Mouse (Mus musculus) midbrain, embryonic 12.5 days (tissue): ENCODE data around the gene Tinagl1. TPM values are rescaled to one million over a fixed set of nuclear protein-coding genes. Genes with fewer than 3 reads are reported as not detected.

Source experiments
- ATAC-seq: fragments of 200-750 bp; cut with Nextera tagmentation; 2 replicates; pipeline ENCODE4 v1.8.0; 2017; ENCODE audit warnings: low read depth, moderate TSS enrichment, moderate library complexity; ENCODE audit not compliant: low FRiP score
- H3K27ac ChIP-seq: fragments of 300-500 bp; sonication (generic); replicated peaks from 2 replicates; pipeline ENCODE4 v1.5.1; 2016; ENCODE audit warnings: mild to moderate bottlenecking
- H3K27me3 ChIP-seq: fragments of 300-500 bp; sonication (generic); 2 replicates; pipeline ENCODE4 v1.6.1; 2016; ENCODE audit warnings: mild to moderate bottlenecking
- H3K36me3 ChIP-seq: fragments of 300-500 bp; sonication (generic); 2 replicates; pipeline ENCODE4 v1.6.1; 2016
- H3K4me1 ChIP-seq: fragments of 300-500 bp; sonication (generic); 2 replicates; pipeline ENCODE4 v1.6.1; 2016
- H3K4me2 ChIP-seq: fragments of 300-500 bp; sonication (generic); replicated peaks from 2 replicates; pipeline ENCODE4 v1.6.1; 2016; ENCODE audit warnings: mild to moderate bottlenecking, moderate library complexity
- H3K4me3 ChIP-seq: fragments of 300-500 bp; sonication (generic); 2 replicates; pipeline ENCODE4 v1.5.1; 2016; ENCODE audit warnings: mild to moderate bottlenecking
- H3K9ac ChIP-seq: fragments of 300-500 bp; sonication (generic); replicated peaks from 2 replicates; pipeline ENCODE4 v1.6.1; 2016; ENCODE audit warnings: mild to moderate bottlenecking, moderate library complexity
- H3K9me3 ChIP-seq: fragments of 300-500 bp; sonication (generic); 2 replicates; pipeline ENCODE4 v1.6.1; 2016; ENCODE audit warnings: mild to moderate bottlenecking
- WGBS: fragments of 180-500 bp; shearing (Covaris S2); methylation state at CpG from one replicate; pipeline ENCODE4 v1.1.7; 2016; 5-methylcytosine and 5-hydroxymethylcytosine counted together
- polyA plus RNA-seq: library from polyadenylated mRNA; unstranded; fragments of >200 nt; fragmentation: Nextera tagmentation; extraction: Ambion mirVana; gene quantifications from 2 replicates; pipeline ENCODE4 v1.2.1, GENCODE M21; 2016

The Tinagl1 gene
- 4.8 and 7.9 TPM in 2 replicates for polyA plus RNA-seq

GRCm38 (mm10) chr4:130175072-130175711 is at the start of gene Tinagl1:
Gene Tinagl1, minus strand, starts transcription at chr4:130175122.
- Histone ChIP-seq H3K9ac (no peak within 1 kb of the TSS), H3K36me3 (no peaks in the 10 kb centered on the region), H3K27me3 (peaks cover 47% of the 10 kb centered on the region), H3K9me3 (no peaks in the 10 kb centered on the region), H3K4me3 (peak within 1 kb of the TSS; percentile 5), H3K4me2 (peak within 1 kb of the TSS; percentile 40), H3K27ac (no peak within 1 kb of the TSS), H3K4me1 (peaks cover 17% of the 10 kb centered on the region)
- WGBS, result under 1% methylated on average over 14 of the region's 14 CpGs
- ATAC-seq, result no peak

DNA sequence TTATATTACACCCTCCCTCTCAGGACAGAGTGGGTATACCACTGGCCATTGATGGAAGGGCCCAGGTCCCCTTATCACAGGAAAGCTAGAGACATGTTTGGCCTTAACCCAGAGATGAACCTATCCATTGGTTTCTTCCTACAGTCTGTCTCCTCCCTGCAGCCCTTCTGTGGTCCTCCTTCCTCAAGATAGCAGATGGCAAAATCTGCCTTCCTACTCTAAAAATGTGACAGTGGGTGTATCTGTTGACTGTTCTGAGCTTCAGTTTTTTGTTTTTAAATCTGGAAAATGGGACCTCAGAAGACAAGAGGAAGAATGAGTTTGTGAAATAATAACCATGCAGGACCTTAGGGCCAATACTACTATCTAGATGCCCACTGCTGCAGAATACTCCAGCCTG is 49.1 kb upstream of the Tinagl1 start:
- H3K27ac ChIP-seq, result no peak overlapping the region
- no peaks in the 10 kb centered on the region for H3K36me3 ChIP-seq
- H3K4me2 ChIP-seq, result no peak overlapping the region
- no peak overlapping the region for H3K4me3 ChIP-seq
- H3K9ac ChIP-seq, result no peak overlapping the region
- no peaks in the 10 kb centered on the region for H3K4me1 ChIP-seq
- H3K27me3 ChIP-seq, result no peaks in the 10 kb centered on the region
- ATAC-seq, result no peak
- H3K9me3 ChIP-seq, result no peaks in the 10 kb centered on the region

- H3K27ac ChIP-seq, result no peak within 1 kb of the TSS
- no peak within 1 kb of the TSS for H3K9ac ChIP-seq
- H3K4me3 ChIP-seq, result no peak within 1 kb of the TSS
- no peaks in the 10 kb centered on the region for H3K27me3 ChIP-seq
- 57% methylated on average over 4 of the region's 4 CpGs for WGBS
- no peaks in the 10 kb centered on the region for H3K4me1 ChIP-seq
- H3K36me3 ChIP-seq, result no peaks in the 10 kb centered on the region
- no peak for ATAC-seq
- H3K9me3 ChIP-seq, result no peaks in the 10 kb centered on the region
- no peak within 1 kb of the TSS for H3K4me2 ChIP-seq
These were observed 47.3 kb upstream of the Tinagl1 start, which contains the start of gene Gm853 for GRCm38 (mm10) chr4:130222179-130222578. Gene Gm853, minus strand, starts transcription at chr4:130222401.

DNA sequence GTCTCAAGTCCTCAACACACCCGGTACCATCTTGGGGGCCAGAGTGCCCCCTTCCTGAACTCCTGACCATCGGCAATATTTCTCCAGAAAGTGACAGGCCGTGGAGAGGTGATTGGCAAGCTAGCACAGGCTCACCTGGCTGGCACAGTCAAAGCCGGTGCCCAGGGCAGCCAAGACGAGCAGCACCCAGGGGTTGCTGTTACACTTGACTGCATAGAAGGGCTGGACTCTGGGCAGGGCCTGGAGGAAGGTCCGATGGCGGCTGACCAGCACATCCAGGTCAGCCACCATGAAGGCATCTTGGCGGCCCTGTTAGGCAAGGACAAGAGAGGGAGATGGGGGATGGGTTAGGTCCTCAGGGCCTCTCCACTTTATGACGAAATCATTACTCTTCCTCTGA is 45.3 kb upstream of the Tinagl1 start:
- no peaks in the 10 kb centered on the region for H3K27me3 ChIP-seq
- no peak for ATAC-seq
- WGBS, result 83% methylated on average over 9 of the region's 9 CpGs

GRCm38 (mm10) chr4:130215392-130215791 is 40.5 kb upstream of the Tinagl1 start:
- Histone ChIP-seq H3K27me3 (no peaks in the 10 kb centered on the region), H3K4me1 (no peaks in the 10 kb centered on the region), H3K36me3 (no peaks in the 10 kb centered on the region), H3K27ac (no peak overlapping the region), H3K9me3 (no peaks in the 10 kb centered on the region), H3K4me3 (no peak overlapping the region), H3K4me2 (no peak overlapping the region), H3K9ac (no peak overlapping the region)
- no peak for ATAC-seq
- 90% methylated on average over 8 of the region's 8 CpGs for WGBS

More for the DNA sequence above, 45.3 kb upstream of the Tinagl1 start:
- Histone ChIP-seq H3K4me3 (no peak overlapping the region), H3K4me1 (no peaks in the 10 kb centered on the region), H3K4me2 (no peak overlapping the region), H3K36me3 (no peaks in the 10 kb centered on the region), H3K9me3 (no peaks in the 10 kb centered on the region), H3K9ac (no peak overlapping the region), H3K27ac (no peak overlapping the region)

DNA sequence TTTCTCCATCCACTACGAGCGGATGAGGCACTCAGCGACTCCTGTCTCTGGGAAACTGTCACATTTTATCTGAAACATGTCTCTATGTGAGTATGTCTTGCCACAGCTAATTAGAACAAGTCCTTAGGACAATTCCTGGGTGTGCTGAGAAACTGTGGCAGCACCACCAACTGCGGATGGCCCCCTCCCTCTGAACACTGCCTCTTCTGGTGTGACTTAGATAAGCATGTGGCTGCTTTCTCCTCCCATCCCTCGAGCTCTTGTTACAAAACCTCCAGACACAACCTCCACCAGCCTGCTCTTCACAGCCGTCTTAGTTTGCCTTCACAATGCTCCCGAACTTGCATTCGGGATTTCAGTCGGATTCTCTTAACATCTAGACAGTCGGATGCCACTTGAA is 38.9 kb upstream of the Tinagl1 start:
- H3K27me3 ChIP-seq, result no peaks in the 10 kb centered on the region; the same call in 1 of the 2 replicates
- WGBS, result 80% methylated on average over 10 of the region's 10 CpGs
- no peak overlapping the region for H3K27ac ChIP-seq
- no peak overlapping the region for H3K9ac ChIP-seq
- no peak overlapping the region for H3K4me2 ChIP-seq
- no peak for ATAC-seq
- no peaks in the 10 kb centered on the region for H3K9me3 ChIP-seq
- H3K4me3 ChIP-seq, result no peak overlapping the region
- no peaks in the 10 kb centered on the region for H3K4me1 ChIP-seq
- no peaks in the 10 kb centered on the region for H3K36me3 ChIP-seq

- H3K27me3 ChIP-seq, result no peaks in the 10 kb centered on the region; the same call in 1 of the 2 replicates
- 93% methylated on average over 4 of the region's 4 CpGs for WGBS
- H3K4me2 ChIP-seq, result no peak overlapping the region
- no peaks in the 10 kb centered on the region for H3K36me3 ChIP-seq
- no peak for ATAC-seq
- H3K4me3 ChIP-seq, result no peak overlapping the region
- no peaks in the 10 kb centered on the region for H3K9me3 ChIP-seq
- no peak overlapping the region for H3K27ac ChIP-seq
- H3K4me1 ChIP-seq, result no peaks in the 10 kb centered on the region
- H3K9ac ChIP-seq, result no peak overlapping the region
These were observed 38.3 kb upstream of the Tinagl1 start for GRCm38 (mm10) chr4:130213197-130213596.

GRCm38 (mm10) chr4:130212421-130212820 is 37.5 kb upstream of the Tinagl1 start:
- no peak overlapping the region for H3K4me2 ChIP-seq
- H3K4me3 ChIP-seq, result no peak overlapping the region
- 79% methylated on average over 7 of the region's 7 CpGs for WGBS
- H3K36me3 ChIP-seq, result no peaks in the 10 kb centered on the region
- peaks cover 4% of the 10 kb centered on the region; the same call in 1 of the 2 replicates for H3K9me3 ChIP-seq
- no peaks in the 10 kb centered on the region; the same call in 1 of the 2 replicates for H3K27me3 ChIP-seq
- no peak overlapping the region for H3K27ac ChIP-seq
- ATAC-seq, result no peak
- no peak overlapping the region for H3K9ac ChIP-seq
- H3K4me1 ChIP-seq, result no peaks in the 10 kb centered on the region

DNA sequence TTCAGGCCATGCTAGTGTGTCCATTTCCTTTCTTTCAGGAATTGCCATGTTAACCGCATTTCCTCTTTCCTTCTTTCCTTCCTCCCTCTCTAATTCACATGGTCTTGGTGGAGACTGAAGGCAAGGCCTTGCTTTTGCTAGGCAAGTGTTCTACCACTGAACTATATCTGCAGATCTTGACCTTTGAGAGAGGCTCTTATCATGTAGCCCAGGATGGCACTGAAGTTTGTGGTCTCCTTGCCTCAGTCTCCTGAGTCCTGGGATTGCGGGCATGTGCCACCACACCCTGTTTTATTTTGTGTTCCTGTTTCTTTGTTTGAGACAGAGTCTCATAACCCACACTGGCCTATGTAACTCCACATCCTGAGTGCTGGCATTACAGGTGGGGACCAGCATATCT is 36.9 kb upstream of the Tinagl1 start:
- WGBS, result 97% methylated on average over 2 of the region's 2 CpGs
- no peak overlapping the region for H3K9ac ChIP-seq
- no peak overlapping the region for H3K4me2 ChIP-seq
- no peaks in the 10 kb centered on the region for H3K4me1 ChIP-seq
- ATAC-seq, result no peak
- no peak overlapping the region for H3K27ac ChIP-seq
- H3K4me3 ChIP-seq, result no peak overlapping the region
- no peaks in the 10 kb centered on the region; the same call in 1 of the 2 replicates for H3K27me3 ChIP-seq
- H3K9me3 ChIP-seq, result peaks cover 7% of the 10 kb centered on the region
- H3K36me3 ChIP-seq, result no peaks in the 10 kb centered on the region

DNA sequence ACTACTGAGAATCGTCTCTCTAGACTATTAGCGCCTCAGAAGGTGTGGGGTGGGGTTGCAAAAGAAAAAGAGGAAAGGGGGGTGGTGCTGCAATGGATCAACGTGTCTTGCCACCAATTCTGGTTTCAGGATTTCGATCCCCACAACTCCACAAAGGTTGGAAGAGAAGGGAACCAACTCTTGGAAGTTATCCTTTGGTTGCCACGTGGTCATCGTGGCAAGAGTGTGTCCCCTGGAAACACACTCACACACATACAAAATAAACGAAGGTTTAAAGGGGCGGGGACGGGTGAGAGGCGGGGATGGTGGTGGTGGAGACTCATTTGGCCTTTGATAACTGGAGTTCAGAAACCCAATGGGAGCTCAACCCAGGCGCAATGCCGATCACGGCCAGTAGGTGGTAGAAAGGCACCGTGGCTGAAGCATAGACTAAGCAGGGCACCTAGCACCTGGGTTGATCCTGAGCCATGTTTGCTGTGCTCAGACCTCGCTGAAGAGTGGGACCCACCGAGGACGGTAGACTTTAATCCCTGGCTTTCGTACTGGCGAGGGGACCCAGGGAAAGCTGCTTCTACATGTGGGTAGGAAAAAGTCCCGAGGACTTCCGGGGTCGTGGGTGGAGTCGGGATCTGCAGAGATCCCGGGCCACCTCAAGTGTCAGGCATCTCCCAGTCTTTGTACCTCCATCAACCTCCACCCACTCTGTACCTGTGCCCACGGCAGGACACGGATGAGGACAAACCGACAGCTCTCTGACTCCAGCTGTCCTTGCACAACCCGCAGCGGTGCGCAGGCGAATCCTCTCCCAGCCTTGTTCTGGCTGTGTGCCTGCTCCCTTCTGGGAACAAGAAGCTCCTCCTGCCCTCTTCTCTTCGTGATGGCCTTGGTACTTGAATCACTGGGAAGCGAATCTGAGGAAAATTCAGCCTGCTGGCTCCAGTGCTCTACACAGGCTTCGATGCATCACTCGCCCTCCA is 24.1 kb upstream of the Tinagl1 start:
- peak overlapping the region; percentile 38 for H3K4me3 ChIP-seq
- no peak overlapping the region for H3K27ac ChIP-seq
- peak overlapping the region; percentile 47; the same call in 1 of the 2 replicates for H3K9ac ChIP-seq
- no peaks in the 10 kb centered on the region for H3K36me3 ChIP-seq
- peaks cover 5% of the 10 kb centered on the region; the same call in 1 of the 2 replicates for H3K9me3 ChIP-seq
- H3K27me3 ChIP-seq, result peaks cover 20% of the 10 kb centered on the region
- ATAC-seq, result no peak
- H3K4me2 ChIP-seq, result peak overlapping the region; percentile 68
- peaks cover 10% of the 10 kb centered on the region for H3K4me1 ChIP-seq
- WGBS, result 17% methylated on average over 35 of the region's 35 CpGs

DNA sequence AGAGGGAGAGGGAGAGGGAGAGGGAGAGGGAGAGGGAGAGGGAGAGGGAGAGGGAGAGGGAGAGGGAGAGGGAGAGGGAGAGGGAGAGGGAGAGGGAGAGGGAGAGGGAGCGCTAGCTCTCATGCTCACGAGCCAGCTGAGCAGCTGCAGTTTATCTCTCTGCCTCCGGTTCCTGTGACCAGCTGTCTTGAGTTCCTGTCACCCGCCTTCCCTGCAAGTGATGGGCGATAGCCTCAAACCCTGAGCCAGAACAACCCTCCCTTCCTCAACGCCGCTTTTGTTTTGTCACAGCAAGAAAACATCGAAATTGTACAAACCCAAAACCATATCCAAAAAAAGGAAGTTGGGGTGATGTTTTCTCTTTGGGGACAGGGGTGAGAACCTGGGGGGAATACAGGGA is 21.6 kb upstream of the Tinagl1 start:
- H3K36me3 ChIP-seq, result no peaks in the 10 kb centered on the region
- no peaks in the 10 kb centered on the region for H3K9me3 ChIP-seq
- peaks cover 10% of the 10 kb centered on the region for H3K4me1 ChIP-seq
- H3K27me3 ChIP-seq, result peaks cover 20% of the 10 kb centered on the region
- no peak overlapping the region for H3K4me2 ChIP-seq
- no peak overlapping the region for H3K9ac ChIP-seq
- ATAC-seq, result no peak
- H3K27ac ChIP-seq, result no peak overlapping the region
- 82% methylated on average over 8 of the region's 8 CpGs for WGBS
- H3K4me3 ChIP-seq, result no peak overlapping the region

- H3K27me3 ChIP-seq, result peaks cover 18% of the 10 kb centered on the region
- H3K9ac ChIP-seq, result no peak overlapping the region
- WGBS, result 75% methylated on average over 13 of the region's 13 CpGs
- peaks cover 10% of the 10 kb centered on the region for H3K4me1 ChIP-seq
- H3K9me3 ChIP-seq, result no peaks in the 10 kb centered on the region
- no peaks in the 10 kb centered on the region for H3K36me3 ChIP-seq
- ATAC-seq, result no peak
- H3K27ac ChIP-seq, result no peak overlapping the region
- no peak overlapping the region for H3K4me2 ChIP-seq
- H3K4me3 ChIP-seq, result no peak overlapping the region
These were observed 21.0 kb upstream of the Tinagl1 start for GRCm38 (mm10) chr4:130195924-130196323.
